Mouse (Mus musculus): ENCODE results near the gene Ppp4r4.

DNA sequence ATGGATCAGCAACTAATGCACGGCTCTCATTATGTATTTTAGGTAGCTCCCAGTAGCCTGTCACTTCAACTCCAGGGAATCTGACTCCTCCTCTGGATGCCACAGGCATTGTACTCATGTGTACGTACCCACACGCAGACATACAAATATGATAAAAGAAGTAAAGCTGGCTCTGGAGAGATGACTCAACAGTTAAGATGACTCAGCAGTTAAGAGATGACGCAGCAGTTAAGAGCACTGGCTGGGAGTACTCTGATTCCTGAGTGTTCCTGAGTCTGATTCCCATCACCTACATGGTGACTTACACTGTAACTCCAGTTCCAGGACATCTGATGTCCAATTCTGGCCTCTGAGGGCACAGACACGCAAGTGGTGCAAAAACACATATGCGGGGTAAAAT is 13.4 kb upstream of the Ppp4r4 start:
- TF ChIP-seq CTCF (IDR thresholded peaks at IDR 0.05; ENCODE audit: borderline replicate concordance, insufficient read depth, low read depth, low read length) (no peak), POLR2A (IDR thresholded peaks at IDR 0.05; ENCODE audit: borderline replicate concordance, insufficient read depth, low read length) (no peak)
